Mouse (Mus musculus) liver, embryonic 14.5 days (tissue): Measurements from ENCODE around the gene Rapgef3. TPM values are rescaled to one million over a fixed set of nuclear protein-coding genes. Genes with fewer than 3 reads are reported as not detected.

Experiments
- ATAC-seq: fragments of 200-750 bp; cut with Nextera tagmentation; 2 replicates; pipeline ENCODE4 v1.8.0; 2017; ENCODE audit warnings: moderate number of reproducible peaks, mild to moderate bottlenecking, moderate library complexity; ENCODE audit not compliant: insufficient read depth
- DNase-seq, 3 experiments: peaks; one replicate each; pipeline ENCODE4 v3.0.0-alpha.2; 2012 to 2013; ENCODE audit warnings: low read depth in 3 of 3, low spot score in 3 of 3
- H3K27ac ChIP-seq: fragments of 300-500 bp; sonication (generic); 2 replicates; pipeline ENCODE4 v1.5.1; 2014; ENCODE audit warnings: moderate library complexity, mild to moderate bottlenecking, control low read depth, inconsistent platforms
- H3K27me3 ChIP-seq: fragments of 300-500 bp; sonication (generic); 2 replicates; pipeline ENCODE4 v1.6.1; 2014; ENCODE audit warnings: mild to moderate bottlenecking, low read length, moderate library complexity; ENCODE audit not compliant: control insufficient read depth, insufficient read depth
- H3K36me3 ChIP-seq: fragments of 300-500 bp; sonication (generic); replicated peaks from 2 replicates; pipeline ENCODE4 v1.6.1; 2014; ENCODE audit warnings: low read depth; ENCODE audit not compliant: control insufficient read depth, insufficient read depth
- H3K4me1 ChIP-seq, 2 experiments: fragments of 200-500 bp in 1 of 2; fragments of 300-500 bp in 1 of 2; sonication (generic) in 1 of 2; replicated peaks; 2 replicates each; pipeline ENCODE4 v1.6.1; 2012 to 2014; ENCODE audit warnings: antibody characterized with exemption in 1 of 2, inconsistent platforms in 1 of 2, low read length in 1 of 2; ENCODE audit not compliant: control insufficient read depth in 2 of 2, insufficient read depth in 2 of 2
- H3K4me2 ChIP-seq: fragments of 300-500 bp; sonication (generic); 2 replicates; pipeline ENCODE4 v1.6.1; 2014; ENCODE audit warnings: low read depth, mild to moderate bottlenecking, control low read depth, moderate library complexity
- H3K4me3 ChIP-seq, 2 experiments: fragments of 200-500 bp in 1 of 2; fragments of 300-500 bp in 1 of 2; sonication (generic) in 1 of 2; 2 replicates each; pipeline ENCODE4 v1.5.1; 2012 to 2014; ENCODE audit warnings: low read depth in 2 of 2, low read length in 2 of 2, mild to moderate bottlenecking in 2 of 2, control low read depth in 1 of 2, inconsistent platforms in 1 of 2, moderate library complexity in 1 of 2; ENCODE audit not compliant: insufficient read depth in 1 of 2
- H3K9ac ChIP-seq: fragments of 300-500 bp; sonication (generic); replicated peaks from 2 replicates; pipeline ENCODE4 v1.6.1; 2014; ENCODE audit warnings: mild to moderate bottlenecking, control low read depth, moderate library complexity
- H3K9me3 ChIP-seq: fragments of 300-500 bp; sonication (generic); 2 replicates; pipeline ENCODE4 v1.6.1; 2016; ENCODE audit warnings: low read length, mixed read lengths; ENCODE audit not compliant: control insufficient read depth
- CTCF ChIP-seq: IDR thresholded peaks from 2 replicates; pipeline ENCODE4 v1.5.1; 2016; ENCODE audit warnings: antibody characterized with exemption, low read depth, control low read depth
- EP300 ChIP-seq: IDR thresholded peaks from 2 replicates; pipeline ENCODE4 v1.6.1; 2016; ENCODE audit warnings: antibody characterized with exemption, low read depth
- whole genome bisulfite sequencing: fragments of 180-500 bp; shearing (Covaris S2); extraction: QIAGEN DNeasy Blood & Tissue Kit; methylation state at CpG from one replicate; pipeline ENCODE4 v1.1.7; 2014; ENCODE audit not compliant: insufficient replicate concordance; 5-methylcytosine and 5-hydroxymethylcytosine counted together
- polyA plus RNA-seq, 2 experiments: library from polyadenylated mRNA; depleted of rRNA in 1 of 2; stranded (reverse) in 1 of 2; unstranded in 1 of 2; fragments of >200 nt; fragmentation: Nextera tagmentation in 1 of 2; extraction: Ambion mirVana in 1 of 2; gene quantifications; 2 replicates each; pipeline versions ENCODE4 v1.2.1 to v1.2.3; 2012 to 2014

The Rapgef3 gene
- polyA plus RNA-seq, 2 experiments, result 0.84 to 2.2 TPM

DNA sequence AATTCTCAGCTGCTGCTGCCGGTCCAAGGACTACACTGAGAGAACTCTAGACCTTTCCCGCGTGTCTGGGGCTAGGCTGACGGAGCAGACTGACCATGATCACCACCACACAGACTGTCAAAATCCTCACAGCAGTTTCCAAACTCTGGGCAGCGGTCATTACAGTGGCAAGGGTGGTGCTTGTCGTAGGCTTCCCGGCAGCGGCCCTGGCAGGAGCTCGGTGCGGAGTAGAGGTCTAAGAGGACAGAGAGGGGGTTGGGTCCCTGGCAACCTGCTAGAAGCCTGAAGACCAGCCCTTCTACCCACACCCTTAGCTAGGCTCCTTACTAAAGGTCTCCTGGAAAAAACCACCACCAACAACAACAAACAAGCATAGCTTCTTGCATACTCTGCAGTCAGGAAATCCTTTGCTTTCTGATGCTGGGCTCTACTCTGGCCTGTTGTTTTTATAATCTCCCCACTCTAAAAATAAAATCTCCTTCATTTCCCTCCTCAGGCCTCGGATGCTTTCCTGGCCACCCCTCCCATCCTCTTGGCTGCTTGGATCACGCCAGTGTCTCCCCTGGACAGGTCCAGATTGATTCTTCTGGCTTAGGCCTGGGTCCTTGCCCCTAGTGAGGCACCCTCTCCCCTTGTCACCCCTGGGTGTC is 47.6 kb downstream of the Rapgef3 start:
- Histone ChIP-seq H3K36me3 (no peaks in the 10 kb centered on the region), H3K27me3 (no peaks in the 10 kb centered on the region), H3K27ac (no peak overlapping the region), H3K9me3 (no peaks in the 10 kb centered on the region), H3K4me2 (no peak overlapping the region), H3K4me3 (no peak overlapping the region), H3K9ac (no peak overlapping the region), H3K4me1 (no peaks in the 10 kb centered on the region)
- ATAC-seq, result no peak
- DNase-seq, result no peak
- WGBS, result 66% methylated on average over 12 of the region's 12 CpGs
- TF ChIP-seq CTCF (no peak), EP300 (no peak)

GRCm38 (mm10) chr15:97719494-97719893 is 48.3 kb downstream of the Rapgef3 start:
- H3K4me2 ChIP-seq, result no peak overlapping the region
- TF ChIP-seq CTCF (no peak), EP300 (no peak)
- H3K27me3 ChIP-seq, result no peaks in the 10 kb centered on the region
- no peak overlapping the region for H3K4me3 ChIP-seq
- no peaks in the 10 kb centered on the region for H3K36me3 ChIP-seq
- H3K9me3 ChIP-seq, result no peaks in the 10 kb centered on the region
- no peak overlapping the region for H3K27ac ChIP-seq
- H3K9ac ChIP-seq, result no peak overlapping the region
- 78% methylated on average over 12 of the region's 12 CpGs for WGBS
- H3K4me1 ChIP-seq, result no peaks in the 10 kb centered on the region
- ATAC-seq (no peak), DNase-seq (no peak)

DNA sequence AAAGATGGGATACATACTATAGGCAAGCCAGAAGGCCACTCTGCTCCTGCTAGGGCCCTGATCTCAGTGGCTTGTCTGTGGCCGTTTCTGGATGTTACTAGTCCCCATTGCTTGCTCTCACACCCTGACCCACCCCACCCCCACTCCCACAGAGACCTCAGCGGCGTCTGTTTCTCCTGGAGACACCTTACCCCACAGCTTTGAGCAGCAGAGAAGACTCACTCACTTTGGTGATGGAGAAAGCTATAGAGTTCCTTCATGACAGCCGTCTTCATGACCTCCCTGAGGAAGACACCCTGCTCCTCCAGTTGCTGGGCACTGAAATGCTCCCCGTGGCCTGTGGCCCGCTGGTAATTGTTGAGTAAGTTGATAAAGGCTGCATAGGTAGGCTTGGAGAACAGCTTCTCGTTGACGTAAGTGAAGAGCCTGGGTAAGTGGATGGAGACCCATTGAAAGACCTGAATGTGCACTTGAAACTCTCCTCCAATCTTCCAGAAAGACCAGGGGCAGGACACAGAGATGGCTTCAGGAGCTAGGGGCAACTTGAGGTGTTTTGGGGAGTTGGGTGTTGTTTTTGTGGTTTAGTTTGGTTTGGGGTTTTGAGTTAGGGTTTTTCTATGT is 49.1 kb downstream of the Rapgef3 start:
- TF ChIP-seq CTCF (no peak), EP300 (no peak)
- no peaks in the 10 kb centered on the region for H3K27me3 ChIP-seq
- H3K4me2 ChIP-seq, result no peak overlapping the region
- ATAC-seq (no peak), DNase-seq (no peak)
- no peak overlapping the region for H3K4me3 ChIP-seq
- no peak overlapping the region for H3K27ac ChIP-seq
- 61% methylated on average over 8 of the region's 8 CpGs for WGBS
- no peaks in the 10 kb centered on the region for H3K9me3 ChIP-seq
- no peaks in the 10 kb centered on the region for H3K4me1 ChIP-seq
- H3K36me3 ChIP-seq, result no peaks in the 10 kb centered on the region
- H3K9ac ChIP-seq, result no peak overlapping the region

DNA sequence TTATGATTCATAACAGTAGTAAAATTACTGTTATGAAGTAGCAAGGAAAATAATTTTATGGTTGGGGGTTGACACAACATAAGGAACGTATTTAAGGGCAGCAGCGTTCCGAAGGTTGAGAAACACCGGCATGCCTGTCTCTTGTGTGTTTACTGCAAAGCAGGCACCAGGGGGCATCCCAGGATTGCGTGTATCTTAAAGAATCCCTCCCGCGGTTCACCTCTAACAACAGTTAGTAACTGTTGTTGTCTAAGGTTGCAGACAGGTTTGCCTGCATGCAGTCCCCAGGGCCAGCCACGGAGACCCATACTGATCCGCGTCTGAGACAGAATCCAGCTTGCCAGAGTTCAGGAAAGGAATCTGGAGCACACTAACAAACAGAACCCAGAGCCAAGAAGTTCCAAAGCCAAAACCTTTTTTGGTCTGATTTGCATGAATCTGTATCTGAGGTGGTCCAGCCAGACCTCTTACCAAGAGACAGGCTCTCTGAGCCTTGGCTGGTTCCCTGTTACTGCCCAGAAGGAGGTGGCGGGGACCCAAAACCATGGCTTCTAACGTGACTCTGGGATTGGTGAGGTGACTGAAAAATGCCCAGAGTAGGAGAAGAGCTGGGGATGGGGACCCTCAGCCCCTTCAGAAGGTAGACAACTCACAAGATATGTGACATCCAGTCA is 49.8 kb downstream of the Rapgef3 start:
- Histone ChIP-seq H3K9me3 (no peaks in the 10 kb centered on the region), H3K36me3 (no peaks in the 10 kb centered on the region), H3K4me3 (no peak overlapping the region), H3K27ac (no peak overlapping the region), H3K27me3 (no peaks in the 10 kb centered on the region), H3K9ac (no peak overlapping the region), H3K4me1 (no peaks in the 10 kb centered on the region; a peak in 1 of 4 replicates), H3K4me2 (no peak overlapping the region)
- DNase-seq (peak; percentile 12 to 23 (median 14)), ATAC-seq (no peak)
- TF ChIP-seq EP300 (no peak), CTCF (peak; percentile 72)
- WGBS, result 31% methylated on average over 12 of the region's 12 CpGs

DNA sequence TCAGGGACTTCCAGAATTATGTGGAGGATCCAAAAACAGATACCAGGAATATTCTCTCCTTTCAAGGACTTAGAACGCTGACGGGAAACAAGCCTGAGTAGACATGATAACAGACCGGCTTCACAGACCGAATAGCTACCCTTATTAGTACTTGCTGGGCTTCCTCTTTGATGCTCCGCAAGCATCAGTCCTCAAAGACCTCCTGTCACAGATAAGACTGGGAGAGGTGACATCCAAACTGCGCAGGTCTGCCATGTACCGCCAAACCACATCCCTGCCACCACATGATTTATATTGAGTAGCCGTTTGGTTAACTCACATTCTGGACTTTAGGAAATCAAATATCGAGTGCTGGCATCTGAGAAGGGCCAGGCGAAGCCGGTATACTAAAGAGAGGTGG is 51.0 kb downstream of the Rapgef3 start:
- Histone ChIP-seq H3K4me2 (no peak overlapping the region), H3K9ac (no peak overlapping the region), H3K4me1 (no peaks in the 10 kb centered on the region; a peak in 1 of 4 replicates), H3K27me3 (no peaks in the 10 kb centered on the region), H3K9me3 (no peaks in the 10 kb centered on the region), H3K4me3 (no peak overlapping the region), H3K27ac (no peak overlapping the region), H3K36me3 (no peaks in the 10 kb centered on the region)
- no peak for DNase-seq
- no peak for TF ChIP-seq EP300
- no peak for TF ChIP-seq CTCF
- WGBS, result 54% methylated on average over 11 of the region's 11 CpGs
- no peak for ATAC-seq
